Mouse (Mus musculus): ENCODE data around the gene Foxo6. TPM values are rescaled to one million over a fixed set of nuclear protein-coding genes. Genes with fewer than 3 reads are reported as not detected.

Gene Foxo6
- polyA plus RNA-seq, 1 experiment from 2014 or later = 0.11 TPM

DNA sequence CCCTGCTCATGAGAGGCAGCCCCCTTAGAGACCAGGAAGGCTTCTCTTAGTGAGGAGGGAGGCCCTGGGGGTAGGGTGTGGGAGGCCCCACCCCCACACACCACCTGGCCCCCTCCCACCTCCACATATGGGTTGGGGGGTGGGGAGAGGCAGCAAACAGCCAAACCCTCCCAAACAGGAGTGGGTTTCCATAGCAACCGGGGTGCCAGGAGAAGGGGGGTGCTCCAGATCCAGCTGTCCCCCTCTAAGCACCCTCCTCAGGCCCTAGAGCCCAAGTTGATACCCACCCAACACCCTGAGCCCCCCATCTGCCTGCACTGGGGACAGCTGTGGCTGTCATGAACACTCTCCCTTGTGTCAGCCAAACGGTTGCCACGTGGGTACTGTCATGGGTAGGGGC lies 6.1 kb downstream of the Foxo6 start:
- ATAC-seq (ENCODE audit: insufficient number of reproducible peaks, low FRiP score, low TSS enrichment, low read depth) (no peak), DNase-seq (ENCODE audit: low spot score) (no peak)
- Histone ChIP-seq H3K27ac (replicated peaks; ENCODE audit: low read depth, low read length) (no peak overlapping the region), H3K4me3 (ENCODE audit: low read depth, low read length) (no peak overlapping the region), H3K36me3 (ENCODE audit: control insufficient read depth, insufficient read depth, low read length) (no peaks in the 10 kb centered on the region), H3K9me3 (ENCODE audit: control insufficient read depth, low read length) (no peaks in the 10 kb centered on the region), H3K9ac (ENCODE audit: low read length) (no peak overlapping the region), H3K27me3 (ENCODE audit: control insufficient read depth, insufficient read depth, low read length) (peaks cover 32% of the 10 kb centered on the region), H3K4me1 (ENCODE audit: control insufficient read depth, insufficient read depth, low read length) (peaks cover 16% of the 10 kb centered on the region; the same call in 1 of the 2 replicates), H3K4me2 (ENCODE audit: low read depth, severe bottlenecking) (no peak overlapping the region)
- 75% methylated on average over 3 of the region's 3 CpGs for WGBS

DNA sequence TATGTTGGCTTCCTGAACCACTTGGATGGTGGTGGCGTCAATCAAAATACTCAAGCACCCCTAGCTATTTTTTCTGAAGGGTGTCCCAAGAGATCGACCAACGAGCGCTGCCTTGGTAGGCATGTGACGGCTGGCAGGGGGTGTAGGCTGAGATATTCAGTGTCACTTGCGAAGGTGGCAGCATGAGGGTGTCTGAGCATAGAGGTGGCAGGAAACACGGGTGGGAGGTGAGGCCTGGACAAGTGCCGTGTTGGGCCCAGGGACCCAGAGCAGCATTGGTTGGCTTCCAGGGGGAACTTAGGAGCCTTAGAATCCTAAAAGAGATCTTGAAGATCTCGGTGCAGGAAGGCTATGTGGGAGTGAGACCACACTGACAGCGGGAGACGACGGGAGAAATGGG lies 6.7 kb downstream of the Foxo6 start:
- H3K27me3 ChIP-seq (ENCODE audit: control insufficient read depth, insufficient read depth, low read length) = peaks cover 27% of the 10 kb centered on the region
- H3K4me3 ChIP-seq (ENCODE audit: low read depth, low read length) = no peak overlapping the region
- no peak overlapping the region for H3K9ac ChIP-seq (ENCODE audit: low read length)
- H3K27ac ChIP-seq (replicated peaks; ENCODE audit: low read depth, low read length) = no peak overlapping the region
- H3K4me2 ChIP-seq (ENCODE audit: low read depth, severe bottlenecking) = no peak overlapping the region
- no peaks in the 10 kb centered on the region for H3K36me3 ChIP-seq (ENCODE audit: control insufficient read depth, insufficient read depth, low read length)
- WGBS = 77% methylated on average over 12 of the region's 12 CpGs
- H3K9me3 ChIP-seq (ENCODE audit: control insufficient read depth, low read length) = no peaks in the 10 kb centered on the region
- H3K4me1 ChIP-seq (ENCODE audit: control insufficient read depth, insufficient read depth, low read length) = peaks cover 16% of the 10 kb centered on the region; the same call in 1 of the 2 replicates
- ATAC-seq (ENCODE audit: insufficient number of reproducible peaks, low FRiP score, low TSS enrichment, low read depth) (no peak), DNase-seq (ENCODE audit: low spot score) (no peak)

DNA sequence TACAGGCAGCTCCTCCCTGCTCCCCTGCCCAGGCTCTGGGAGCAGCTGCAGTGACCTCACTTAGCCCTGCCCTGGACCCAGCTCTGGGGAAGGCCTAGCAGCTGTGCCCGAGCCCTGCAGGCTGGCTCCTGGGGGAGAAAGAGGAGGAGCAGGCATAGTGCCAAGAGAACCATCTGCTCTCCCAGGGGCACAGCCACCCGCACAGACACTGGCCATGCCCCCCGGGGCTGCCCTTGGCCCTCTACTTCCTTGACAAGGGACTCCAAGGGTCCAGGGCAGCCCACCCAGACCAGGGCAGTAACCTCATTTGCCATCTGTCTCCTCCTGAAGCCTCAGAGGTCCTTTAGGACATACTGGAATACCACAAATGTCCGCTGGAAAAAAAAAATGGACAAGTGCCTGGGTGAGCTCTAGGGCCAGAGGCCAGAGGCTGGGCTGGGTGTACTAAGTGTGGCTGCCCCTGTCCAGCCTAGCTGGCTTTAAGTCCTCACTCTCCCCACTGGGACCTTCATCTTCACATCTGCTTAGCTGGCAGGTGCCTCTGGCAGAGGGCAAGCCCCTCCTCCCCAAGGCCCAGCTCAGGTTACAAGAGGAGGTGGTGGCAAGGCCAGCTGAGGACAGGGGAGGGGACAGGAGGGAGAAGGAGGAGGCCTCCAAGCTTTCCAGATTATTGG lies 9.8 kb downstream of the Foxo6 start:
- Histone ChIP-seq H3K27me3 (ENCODE audit: control insufficient read depth, insufficient read depth, low read length) (peaks cover 20% of the 10 kb centered on the region), H3K27ac (replicated peaks; ENCODE audit: low read depth, low read length) (no peak overlapping the region), H3K4me2 (ENCODE audit: low read depth, severe bottlenecking) (no peak overlapping the region), H3K4me3 (ENCODE audit: low read depth, low read length) (no peak overlapping the region), H3K9ac (ENCODE audit: low read length) (no peak overlapping the region), H3K4me1 (ENCODE audit: control insufficient read depth, insufficient read depth, low read length) (peaks cover 7% of the 10 kb centered on the region; the same call in 1 of the 2 replicates), H3K9me3 (ENCODE audit: control insufficient read depth, low read length) (no peaks in the 10 kb centered on the region), H3K36me3 (ENCODE audit: control insufficient read depth, insufficient read depth, low read length) (no peaks in the 10 kb centered on the region)
- DNase-seq (ENCODE audit: low spot score) (peak; percentile 64), ATAC-seq (ENCODE audit: insufficient number of reproducible peaks, low FRiP score, low TSS enrichment, low read depth) (no peak)
- 38% methylated on average over 4 of the region's 4 CpGs for WGBS

- Histone ChIP-seq H3K4me2 (ENCODE audit: low read depth, severe bottlenecking) (no peak overlapping the region), H3K27ac (replicated peaks; ENCODE audit: low read depth, low read length) (no peak overlapping the region), H3K27me3 (ENCODE audit: control insufficient read depth, insufficient read depth, low read length) (peaks cover 22% of the 10 kb centered on the region), H3K4me1 (ENCODE audit: control insufficient read depth, insufficient read depth, low read length) (0 out of 2 replicates have a peak, but pooled peaks cover 4% of the 10 kb centered on the region), H3K9ac (ENCODE audit: low read length) (no peak overlapping the region), H3K36me3 (ENCODE audit: control insufficient read depth, insufficient read depth, low read length) (no peaks in the 10 kb centered on the region), H3K9me3 (ENCODE audit: control insufficient read depth, low read length) (no peaks in the 10 kb centered on the region), H3K4me3 (ENCODE audit: low read depth, low read length) (no peak overlapping the region)
- WGBS = 76% methylated on average over 9 of the region's 9 CpGs
- ATAC-seq (ENCODE audit: insufficient number of reproducible peaks, low FRiP score, low TSS enrichment, low read depth) = no peak
- DNase-seq (ENCODE audit: low spot score) = no peak
Observed at GRCm38 (mm10) chr4:120275487-120275886, 11.7 kb downstream of the Foxo6 start.

DNA sequence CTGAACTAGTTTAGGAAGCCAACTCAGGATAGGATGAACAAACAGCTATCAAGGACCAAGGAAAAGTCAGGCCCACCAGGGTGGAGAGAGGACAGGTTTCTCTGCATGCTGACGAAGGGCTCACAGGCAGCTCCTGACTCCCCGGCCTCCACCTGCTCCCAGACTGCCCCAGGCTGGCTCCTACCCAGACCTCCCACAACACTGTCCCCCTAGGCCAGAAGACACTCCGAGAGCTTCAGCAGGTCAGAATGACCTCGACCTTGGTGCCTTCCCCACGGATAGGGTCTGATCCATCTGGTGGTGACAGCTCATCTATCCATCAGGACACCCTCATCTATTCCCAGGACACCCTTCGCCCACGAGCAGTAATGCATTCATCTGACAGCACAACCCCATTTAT lies 13.6 kb downstream of the Foxo6 start:
- Histone ChIP-seq H3K36me3 (ENCODE audit: control insufficient read depth, insufficient read depth, low read length) (no peaks in the 10 kb centered on the region), H3K9ac (ENCODE audit: low read length) (no peak overlapping the region), H3K27ac (replicated peaks; ENCODE audit: low read depth, low read length) (no peak overlapping the region), H3K4me1 (ENCODE audit: control insufficient read depth, insufficient read depth, low read length) (peaks cover 6% of the 10 kb centered on the region; the same call in 1 of the 2 replicates), H3K4me2 (ENCODE audit: low read depth, severe bottlenecking) (no peak overlapping the region), H3K27me3 (ENCODE audit: control insufficient read depth, insufficient read depth, low read length) (peaks cover 41% of the 10 kb centered on the region), H3K4me3 (ENCODE audit: low read depth, low read length) (no peak overlapping the region), H3K9me3 (ENCODE audit: control insufficient read depth, low read length) (no peaks in the 10 kb centered on the region)
- WGBS = 58% methylated on average over 7 of the region's 7 CpGs
- DNase-seq (ENCODE audit: low spot score) = no peak
- ATAC-seq (ENCODE audit: insufficient number of reproducible peaks, low FRiP score, low TSS enrichment, low read depth) = no peak

DNA sequence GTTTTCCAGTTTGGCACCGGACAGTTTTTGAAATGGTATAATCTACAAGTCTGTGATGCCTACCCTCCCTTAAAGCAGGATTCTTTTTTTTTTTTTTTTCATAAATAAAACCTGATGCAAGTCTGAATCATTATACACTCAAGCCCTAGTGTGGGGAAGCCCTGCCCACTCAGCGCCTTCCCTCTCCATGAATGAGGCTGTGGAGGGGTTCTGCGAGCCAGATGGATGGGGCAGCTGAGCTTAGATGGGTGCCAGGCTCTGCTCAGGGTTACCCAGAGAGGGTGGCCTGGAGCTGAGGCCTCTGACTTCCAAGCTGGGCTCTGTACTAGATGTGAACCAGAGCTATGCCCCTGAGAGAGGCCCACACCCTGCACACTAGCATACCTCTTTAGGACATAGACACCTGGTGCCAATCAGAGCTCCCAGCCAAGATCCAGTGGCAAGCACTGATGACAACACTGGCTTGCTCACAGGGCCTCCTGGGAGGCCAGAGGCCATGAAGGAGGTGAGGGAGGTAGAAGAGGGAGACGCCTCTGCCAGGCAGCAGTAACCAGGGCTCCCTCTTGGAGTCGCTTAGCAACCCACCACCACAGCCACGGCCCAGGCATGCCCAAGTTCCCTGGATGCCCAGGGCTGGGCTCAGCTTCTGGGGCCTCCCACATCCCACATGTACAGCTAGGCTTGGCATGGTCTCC lies 15.1 kb downstream of the Foxo6 start:
- DNase-seq (ENCODE audit: low spot score) (no peak), ATAC-seq (ENCODE audit: insufficient number of reproducible peaks, low FRiP score, low TSS enrichment, low read depth) (no peak)
- H3K4me3 ChIP-seq (ENCODE audit: low read depth, low read length) = no peak overlapping the region
- no peaks in the 10 kb centered on the region for H3K9me3 ChIP-seq (ENCODE audit: control insufficient read depth, low read length)
- H3K9ac ChIP-seq (ENCODE audit: low read length) = no peak overlapping the region
- WGBS = 75% methylated on average over 6 of the region's 6 CpGs
- no peaks in the 10 kb centered on the region for H3K36me3 ChIP-seq (ENCODE audit: control insufficient read depth, insufficient read depth, low read length)
- H3K27me3 ChIP-seq (ENCODE audit: control insufficient read depth, insufficient read depth, low read length) = peaks cover 57% of the 10 kb centered on the region
- no peak overlapping the region for H3K27ac ChIP-seq (replicated peaks; ENCODE audit: low read depth, low read length)
- H3K4me1 ChIP-seq (ENCODE audit: control insufficient read depth, insufficient read depth, low read length) = peaks cover 16% of the 10 kb centered on the region
- no peak overlapping the region for H3K4me2 ChIP-seq (ENCODE audit: low read depth, severe bottlenecking)

- no peak overlapping the region for H3K27ac ChIP-seq (replicated peaks; ENCODE audit: low read depth, low read length)
- ATAC-seq (ENCODE audit: insufficient number of reproducible peaks, low FRiP score, low TSS enrichment, low read depth) (no peak), DNase-seq (ENCODE audit: low spot score) (no peak)
- H3K9me3 ChIP-seq (ENCODE audit: control insufficient read depth, low read length) = no peaks in the 10 kb centered on the region
- peaks cover 16% of the 10 kb centered on the region for H3K4me1 ChIP-seq (ENCODE audit: control insufficient read depth, insufficient read depth, low read length)
- no peak overlapping the region for H3K4me2 ChIP-seq (ENCODE audit: low read depth, severe bottlenecking)
- H3K4me3 ChIP-seq (ENCODE audit: low read depth, low read length) = no peak overlapping the region
- WGBS = 59% methylated on average over 8 of the region's 8 CpGs
- peaks cover 63% of the 10 kb centered on the region for H3K27me3 ChIP-seq (ENCODE audit: control insufficient read depth, insufficient read depth, low read length)
- H3K9ac ChIP-seq (ENCODE audit: low read length) = no peak overlapping the region
- H3K36me3 ChIP-seq (ENCODE audit: control insufficient read depth, insufficient read depth, low read length) = no peaks in the 10 kb centered on the region
Observed at GRCm38 (mm10) chr4:120271208-120271607, 15.9 kb downstream of the Foxo6 start.

DNA sequence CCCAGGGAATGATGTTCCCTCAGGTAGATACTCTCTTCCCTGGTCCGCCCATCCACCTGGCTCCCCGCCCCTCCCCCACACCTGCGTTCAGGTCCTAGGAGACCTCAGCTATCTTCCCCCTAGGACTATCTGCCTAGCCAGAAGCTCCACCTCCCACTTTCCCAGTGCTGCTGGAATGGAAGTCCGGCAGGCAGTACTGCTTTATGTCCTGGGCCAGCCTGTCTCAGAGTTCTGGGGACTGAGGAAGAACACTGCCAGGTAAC lies 16.3 kb downstream of the Foxo6 start:
- no peak overlapping the region for H3K4me2 ChIP-seq (ENCODE audit: low read depth, severe bottlenecking)
- H3K4me3 ChIP-seq (ENCODE audit: low read depth, low read length) = no peak overlapping the region
- WGBS = 36% methylated on average over 4 of the region's 4 CpGs
- ATAC-seq (ENCODE audit: insufficient number of reproducible peaks, low FRiP score, low TSS enrichment, low read depth) (no peak), DNase-seq (ENCODE audit: low spot score) (no peak)
- H3K9ac ChIP-seq (ENCODE audit: low read length) = no peak overlapping the region
- no peaks in the 10 kb centered on the region for H3K9me3 ChIP-seq (ENCODE audit: control insufficient read depth, low read length)
- H3K4me1 ChIP-seq (ENCODE audit: control insufficient read depth, insufficient read depth, low read length) = peaks cover 16% of the 10 kb centered on the region
- H3K36me3 ChIP-seq (ENCODE audit: control insufficient read depth, insufficient read depth, low read length) = no peaks in the 10 kb centered on the region
- peaks cover 66% of the 10 kb centered on the region for H3K27me3 ChIP-seq (ENCODE audit: control insufficient read depth, insufficient read depth, low read length)
- no peak overlapping the region for H3K27ac ChIP-seq (replicated peaks; ENCODE audit: low read depth, low read length)
